Mouse (Mus musculus) lung, postnatal 0 days (tissue): ENCODE data around the gene Cdh4.

Source experiments
- CTCF ChIP-seq: IDR thresholded peaks from 2 replicates; pipeline ENCODE4 v1.5.1; 2016; ENCODE audit warnings: antibody characterized with exemption, mild to moderate bottlenecking
- EP300 ChIP-seq: IDR thresholded peaks from 2 replicates; pipeline ENCODE4 v1.6.1; 2016; ENCODE audit warnings: antibody characterized with exemption, mild to moderate bottlenecking, control low read depth

DNA sequence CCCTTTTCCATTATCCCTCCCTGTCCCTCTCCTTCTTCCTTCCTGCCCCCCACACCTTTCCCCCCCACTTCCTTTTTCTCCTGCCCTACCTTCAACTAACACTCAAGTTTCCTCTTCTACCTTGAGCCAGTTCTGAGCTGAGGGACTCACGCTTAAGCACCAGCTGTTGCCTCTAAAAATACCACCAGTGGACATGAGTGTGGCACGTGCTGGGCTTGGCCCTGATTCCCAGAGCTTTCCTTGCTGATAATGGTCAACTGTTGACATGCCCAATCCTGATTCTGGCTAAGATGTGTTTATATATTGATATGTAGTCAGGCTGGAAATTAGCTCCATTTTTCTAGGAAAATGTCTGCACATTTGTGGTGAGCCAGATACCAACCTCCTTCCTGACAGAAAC, 120.1 kb downstream of the Cdh4 start:
- TF ChIP-seq CTCF (no peak), EP300 (no peak)
